Mouse (Mus musculus) erythroblast, embryonic 14.5 days (primary cell): ENCODE results near the gene Ackr3. TPM values are rescaled to one million over a fixed set of nuclear protein-coding genes. Genes with fewer than 3 reads are reported as not detected.

Source experiments
- H3K27me3 ChIP-seq: 2 replicates; pipeline ENCODE4 v1.6.1; 2012; ENCODE audit warnings: inconsistent platforms; ENCODE audit not compliant: control insufficient read depth
- H3K36me3 ChIP-seq: 2 replicates; pipeline ENCODE4 v1.6.1; 2012; ENCODE audit warnings: mild to moderate bottlenecking, inconsistent platforms; ENCODE audit not compliant: control insufficient read depth
- H3K4me1 ChIP-seq: 2 replicates; pipeline ENCODE4 v1.6.1; 2012; ENCODE audit warnings: inconsistent platforms; ENCODE audit not compliant: control insufficient read depth
- H3K4me3 ChIP-seq: replicated peaks from 2 replicates; pipeline ENCODE3; 2012; ENCODE audit warnings: moderate library complexity, mild to moderate bottlenecking, inconsistent platforms
- H3K9me3 ChIP-seq: 2 replicates; pipeline ENCODE4 v1.6.1; 2012; ENCODE audit warnings: low read length, inconsistent platforms, mixed read lengths; ENCODE audit not compliant: control insufficient read depth
- GATA1 ChIP-seq: IDR thresholded peaks from 2 replicates; pipeline ENCODE4 v1.6.1; 2012; ENCODE audit warnings: low read length, inconsistent platforms, mixed read lengths
- TAL1 ChIP-seq: IDR thresholded peaks from 3 replicates; pipeline ENCODE4 v1.6.1; 2012; ENCODE audit warnings: low read length, inconsistent platforms, mixed read lengths
- polyA plus RNA-seq: library from polyadenylated mRNA; stranded (reverse); fragments of >175 nt; gene quantifications from 2 replicates; pipeline ENCODE4 v1.2.3, GENCODE M21; 2012

Gene Ackr3
- polyA plus RNA-seq, 1 experiment, result not detected

GRCm38 (mm10) chr1:90253465-90253864 is 49.7 kb downstream of the Ackr3 start:
- Histone ChIP-seq H3K36me3 (no peaks in the 10 kb centered on the region; the same call in 1 of the 2 replicates), H3K4me3 (no peak overlapping the region), H3K4me1 (peaks cover 44% of the 10 kb centered on the region), H3K27me3 (peaks cover 49% of the 10 kb centered on the region), H3K9me3 (no peaks in the 10 kb centered on the region)
- TF ChIP-seq GATA1 (no peak), TAL1 (no peak)

GRCm38 (mm10) chr1:90258253-90258887 is 54.6 kb downstream of the Ackr3 start:
- TF ChIP-seq TAL1 (no peak), GATA1 (no peak)
- no peak overlapping the region for H3K4me3 ChIP-seq
- no peaks in the 10 kb centered on the region for H3K9me3 ChIP-seq
- peaks cover 2% of the 10 kb centered on the region; the same call in 1 of the 2 replicates for H3K4me1 ChIP-seq
- no peaks in the 10 kb centered on the region for H3K36me3 ChIP-seq
- H3K27me3 ChIP-seq, result peaks cover 51% of the 10 kb centered on the region

GRCm38 (mm10) chr1:90260704-90261581 is 57.2 kb downstream of the Ackr3 start:
- TF ChIP-seq TAL1, result no peak
- TF ChIP-seq GATA1, result no peak
- H3K4me1 ChIP-seq, result no peaks in the 10 kb centered on the region; the same call in 1 of the 2 replicates
- H3K9me3 ChIP-seq, result no peaks in the 10 kb centered on the region
- peaks cover 47% of the 10 kb centered on the region for H3K27me3 ChIP-seq
- no peaks in the 10 kb centered on the region for H3K36me3 ChIP-seq
- no peak overlapping the region for H3K4me3 ChIP-seq

- Histone ChIP-seq H3K4me1 (no peaks in the 10 kb centered on the region), H3K9me3 (no peaks in the 10 kb centered on the region), H3K27me3 (peaks cover 56% of the 10 kb centered on the region), H3K36me3 (no peaks in the 10 kb centered on the region), H3K4me3 (no peak overlapping the region)
- no peak for TF ChIP-seq TAL1
- TF ChIP-seq GATA1, result no peak
Observed at GRCm38 (mm10) chr1:90262380-90262779, 58.6 kb downstream of the Ackr3 start.

Other genes with a start within 250 kb of the Ackr3 start
- not detected in 2 replicates for gene Asb18, start 189.3 kb upstream of the Ackr3 start, polyA plus RNA-seq
- not detected in 2 replicates for gene Iqca, start 50.6 kb upstream of the Ackr3 start, polyA plus RNA-seq